Comparison of ENCODE assay signal across 11 mouse cellular contexts in the genomic region with DNA sequence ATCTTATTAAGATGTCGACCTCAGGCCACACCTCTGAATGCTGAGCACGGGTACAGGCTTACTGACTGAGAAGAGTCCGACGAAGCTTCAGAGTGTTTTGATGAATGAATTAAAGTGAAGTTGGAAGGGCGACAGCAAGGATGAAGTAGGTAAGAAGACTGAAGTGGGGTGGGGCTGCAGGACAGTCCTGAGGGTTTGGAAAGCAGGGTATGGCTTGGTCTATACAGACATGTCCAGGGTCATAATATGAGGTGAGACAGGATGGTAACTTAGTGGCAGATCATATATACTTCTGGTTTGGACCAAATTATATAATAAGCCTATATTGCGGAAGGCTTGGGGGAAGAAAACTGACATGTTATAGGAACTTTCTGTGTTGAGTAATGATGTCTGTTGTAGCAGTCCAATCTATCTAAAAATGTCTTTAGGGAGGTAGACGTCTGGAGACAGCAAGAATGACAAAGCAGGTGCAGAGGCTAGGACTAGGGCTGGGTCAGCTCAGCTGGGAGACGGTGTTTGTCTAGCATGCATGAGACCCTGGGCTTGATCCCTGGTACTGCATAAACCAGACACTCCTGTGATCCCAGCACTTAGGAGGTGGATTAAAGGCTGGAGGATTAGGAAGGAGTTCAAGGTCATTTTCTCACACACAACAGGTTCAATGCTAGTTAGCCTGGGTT. TPM values are rescaled to one million over a fixed set of nuclear protein-coding genes. Genes with fewer than 3 reads are reported as not detected.
A peak's percentile ranks its signal among the peaks of the same experiment; 100 is the strongest.
DNase-seq lines count a peak whose midpoint lies in the region; ATAC-seq and TF ChIP-seq lines count a peak whose summit lies in the region.
"Had no signal": no experiment of that assay in that cellular context is flagged by ENCODE, and none has a peak within 500 bp of the region (broad histone marks: within the 10 kb centered on the region; RNA-seq: fewer than 3 reads in every experiment).

No protein-coding gene starts in this region.

- intact Hi-C loops in left cerebral cortex, postnatal 4 days (cut with DNase I) = no loop called here

- 59% methylated on average over 8 of the region's 8 CpGs for whole genome bisulfite sequencing in hindbrain, embryonic 13.5 days
- WGBS in hindbrain, embryonic 12.5 days = 53% methylated on average over 8 of the region's 8 CpGs
- 51% methylated on average over 8 of the region's 8 CpGs for WGBS in forebrain, embryonic 10.5 days
- WGBS in midbrain, embryonic 12.5 days = 36% methylated on average over 8 of the region's 8 CpGs

- H3K4me3 ChIP-seq in hindbrain, embryonic 13.5 days = no peak overlapping the region
- no peak overlapping the region for H3K4me3 ChIP-seq in hindbrain, embryonic 12.5 days
- H3K4me3 ChIP-seq in cortical plate, adult 2 months (ENCODE audit: insufficient read depth, low read length) = no peak overlapping the region
- peak overlapping the region; percentile 7; the same call in 1 of the 2 replicates for H3K4me3 ChIP-seq in forebrain, embryonic 10.5 days
- no peak overlapping the region for H3K4me3 ChIP-seq in midbrain, embryonic 12.5 days
- H3K4me3 ChIP-seq: limb, embryonic 15.5 days had no signal

- no peak for TF ChIP-seq CTCF in cortical plate, adult 2 months (IDR thresholded peaks at IDR 0.05; ENCODE audit: extremely low read depth, insufficient read depth, low read length)

- H3K27me3 ChIP-seq in hindbrain, embryonic 13.5 days = no peaks in the 10 kb centered on the region
- H3K27me3 ChIP-seq in hindbrain, embryonic 12.5 days = no peaks in the 10 kb centered on the region
- no peaks in the 10 kb centered on the region for H3K27me3 ChIP-seq in forebrain, embryonic 10.5 days (ENCODE audit: poor library complexity, severe bottlenecking)
- H3K27me3 ChIP-seq in midbrain, embryonic 12.5 days = no peaks in the 10 kb centered on the region; the same call in 1 of the 2 replicates
- H3K27me3 ChIP-seq: limb, embryonic 15.5 days had no signal

- no peak overlapping the region for H3K4me2 ChIP-seq in hindbrain, embryonic 13.5 days
- no peak overlapping the region for H3K4me2 ChIP-seq in hindbrain, embryonic 12.5 days (replicated peaks)
- no peak overlapping the region for H3K4me2 ChIP-seq in midbrain, embryonic 12.5 days (replicated peaks)
- H3K4me2 ChIP-seq: limb, embryonic 15.5 days had no signal

- TF ChIP-seq POLR2A in cortical plate, adult 2 months (IDR thresholded peaks at IDR 0.05; ENCODE audit: extremely low read depth, insufficient read depth, low read length) = no peak

- H3K9me3 ChIP-seq in hindbrain, embryonic 13.5 days = no peaks in the 10 kb centered on the region
- no peaks in the 10 kb centered on the region for H3K9me3 ChIP-seq in hindbrain, embryonic 12.5 days (replicated peaks)
- no peaks in the 10 kb centered on the region for H3K9me3 ChIP-seq in forebrain, embryonic 10.5 days
- H3K9me3 ChIP-seq in midbrain, embryonic 12.5 days = no peaks in the 10 kb centered on the region
- H3K9me3 ChIP-seq: limb, embryonic 15.5 days had no signal

- H3K4me1 ChIP-seq in hindbrain, embryonic 13.5 days (replicated peaks) = peaks cover 14% of the 10 kb centered on the region
- peaks cover 6% of the 10 kb centered on the region; the same call in 1 of the 2 replicates for H3K4me1 ChIP-seq in hindbrain, embryonic 12.5 days
- H3K4me1 ChIP-seq in cortical plate, adult 2 months (ENCODE audit: control insufficient read depth, insufficient read depth, low read length) = peaks cover 6% of the 10 kb centered on the region; the same call in 1 of the 2 replicates
- H3K4me1 ChIP-seq in forebrain, embryonic 10.5 days = peaks cover 24% of the 10 kb centered on the region
- H3K4me1 ChIP-seq in midbrain, embryonic 12.5 days = peaks cover 16% of the 10 kb centered on the region

- no peak for DNase-seq in forebrain, embryonic 10.5 days (ENCODE audit: extremely low spot score, low spot score)
- no peak for DNase-seq in left cerebral cortex, postnatal 4 days
- no peak for DNase-seq in adrenal gland, postnatal 25 days
- DNase-seq: layer of hippocampus, postnatal 36 days had no signal

- ATAC-seq in hindbrain, embryonic 13.5 days (ENCODE audit: low FRiP score) = no peak
- ATAC-seq in hindbrain, embryonic 12.5 days (ENCODE audit: low FRiP score) = no peak
- no peak for ATAC-seq in midbrain, embryonic 12.5 days (ENCODE audit: low FRiP score, low read depth)
- no peak for ATAC-seq in frontal cortex, adult (ENCODE audit: low TSS enrichment)

- H3K9ac ChIP-seq in hindbrain, embryonic 13.5 days = no peak overlapping the region
- H3K9ac ChIP-seq in hindbrain, embryonic 12.5 days = no peak overlapping the region
- H3K9ac ChIP-seq in midbrain, embryonic 12.5 days (replicated peaks) = no peak overlapping the region
- H3K9ac ChIP-seq: limb, embryonic 15.5 days had no signal

- peak overlapping the region; percentile 45 for H3K27ac ChIP-seq in hindbrain, embryonic 13.5 days
- no peak overlapping the region for H3K27ac ChIP-seq in hindbrain, embryonic 12.5 days
- peak overlapping the region; percentile 82 for H3K27ac ChIP-seq in cortical plate, adult 2 months (ENCODE audit: insufficient read depth, low read length)
- peak overlapping the region; percentile 69 for H3K27ac ChIP-seq in forebrain, embryonic 10.5 days
- peak overlapping the region; percentile 42 for H3K27ac ChIP-seq in midbrain, embryonic 12.5 days (replicated peaks)
- H3K27ac ChIP-seq: limb, embryonic 15.5 days had no signal

- H3K36me3 ChIP-seq in hindbrain, embryonic 13.5 days = no peaks in the 10 kb centered on the region
- H3K36me3 ChIP-seq in hindbrain, embryonic 12.5 days = no peaks in the 10 kb centered on the region
- no peaks in the 10 kb centered on the region for H3K36me3 ChIP-seq in forebrain, embryonic 10.5 days (replicated peaks)
- no peaks in the 10 kb centered on the region for H3K36me3 ChIP-seq in midbrain, embryonic 12.5 days
- H3K36me3 ChIP-seq: limb, embryonic 15.5 days had no signal

RNA-seq across cellular contexts. Expression of a gene that starts 6.1 kb away (rescaled TPM):
- polyA plus RNA-seq in hindbrain, embryonic 13.5 days (2015; fragmentation: Nextera tagmentation; extraction: Ambion mirVana) = 19.9 and 21.0 TPM in 2 replicates
- polyA plus RNA-seq in hindbrain, embryonic 12.5 days (2016; fragmentation: Nextera tagmentation; extraction: Ambion mirVana) = 9.4 and 10.0 TPM in 2 replicates
- 117 and 126 TPM in 2 replicates for polyA plus RNA-seq in cortical plate, adult 2 months (2012; rRNA removed)
- 11.0 and 11.7 TPM in 2 replicates for polyA plus RNA-seq in forebrain, embryonic 10.5 days (2016; fragmentation: Nextera tagmentation; extraction: Ambion mirVana)
- 7.7 and 7.9 TPM in 2 replicates for polyA plus RNA-seq in midbrain, embryonic 12.5 days (2016; fragmentation: Nextera tagmentation; extraction: Ambion mirVana)
- 100 to 1,000 TPM; 116 to 117 TPM for total RNA-seq in left cerebral cortex, postnatal 4 days (2021)
- 6.1 and 9.6 TPM in 2 replicates for total RNA-seq in adrenal gland, postnatal 25 days (2021)
- total RNA-seq: hematopoietic stem cell, adult 5-6 weeks had no signal

RNA-seq across cellular contexts. Expression of a gene that starts 48.1 kb away (rescaled TPM):
- 3.5 and 5.0 TPM in 2 replicates for polyA plus RNA-seq in hindbrain, embryonic 13.5 days (2015; fragmentation: Nextera tagmentation; extraction: Ambion mirVana)
- 8.0 and 9.5 TPM in 2 replicates for polyA plus RNA-seq in hindbrain, embryonic 12.5 days (2016; fragmentation: Nextera tagmentation; extraction: Ambion mirVana)
- polyA plus RNA-seq in cortical plate, adult 2 months (2012; rRNA removed) = 4.9 and 5.0 TPM in 2 replicates
- 20.7 and 22.7 TPM in 2 replicates for polyA plus RNA-seq in forebrain, embryonic 10.5 days (2016; fragmentation: Nextera tagmentation; extraction: Ambion mirVana)
- polyA plus RNA-seq in midbrain, embryonic 12.5 days (2016; fragmentation: Nextera tagmentation; extraction: Ambion mirVana) = 9.3 and 10.2 TPM in 2 replicates
- total RNA-seq in left cerebral cortex, postnatal 4 days (2021) = 1 to 10 TPM; 5.6 to 7.9 TPM
- 6.1 and 6.8 TPM in 2 replicates for total RNA-seq in adrenal gland, postnatal 25 days (2021)
